Mouse (Mus musculus) thymus, postnatal 36 days (tissue): ENCODE measurements around the gene Fnip2.
"Not testable (repeated sequence)": the region's sequence is repeated elsewhere in the genome, so short reads cannot be mapped to it uniquely, and the experiment has no call there.

Experiments used
- DNase-seq, 2 experiments: peaks; one replicate each; pipeline ENCODE4 v3.0.0; 2022; ENCODE audit warnings: mixed read lengths in 2 of 2

The Fnip2 gene

DNA sequence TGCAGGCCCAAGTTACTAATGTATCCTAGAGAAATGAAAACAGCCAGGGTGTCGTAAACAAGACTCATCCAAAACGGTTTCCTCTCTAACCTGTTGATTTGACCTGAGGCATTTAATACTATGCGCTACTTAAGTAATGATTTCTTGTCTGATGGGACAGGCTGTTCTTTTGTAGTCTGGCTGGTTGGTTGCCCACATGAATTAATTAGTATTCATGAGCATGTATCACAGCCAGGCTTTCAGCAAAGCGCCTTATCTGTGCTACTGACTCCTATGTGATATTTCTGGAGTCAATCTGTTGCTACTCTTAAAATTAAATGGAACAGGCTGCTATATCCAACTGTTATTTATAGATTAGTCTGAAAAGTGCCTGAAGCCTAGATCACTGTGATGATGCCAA lies 92.7 kb downstream of the Fnip2 start:
- no peak for DNase-seq

DNA sequence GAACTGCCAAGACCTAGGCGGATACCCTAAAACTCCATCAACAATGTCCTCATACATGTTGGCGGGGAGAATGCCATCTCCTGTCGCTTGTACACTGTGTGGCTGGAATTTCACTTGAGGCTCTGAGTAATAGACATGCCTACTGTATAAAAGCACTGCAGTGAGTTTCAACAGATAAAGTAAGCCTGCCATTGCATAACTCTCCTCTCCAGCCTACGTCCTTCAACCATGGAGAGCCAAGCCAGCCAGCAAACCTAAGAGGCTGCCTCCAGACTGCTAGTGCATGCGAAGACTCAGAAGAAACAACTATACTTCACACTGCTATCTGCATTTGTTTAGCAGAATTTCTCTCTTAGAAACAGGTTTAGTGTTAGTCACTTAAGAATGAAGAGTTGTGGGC lies 95.2 kb downstream of the Fnip2 start:
- DNase-seq: no peak

DNA sequence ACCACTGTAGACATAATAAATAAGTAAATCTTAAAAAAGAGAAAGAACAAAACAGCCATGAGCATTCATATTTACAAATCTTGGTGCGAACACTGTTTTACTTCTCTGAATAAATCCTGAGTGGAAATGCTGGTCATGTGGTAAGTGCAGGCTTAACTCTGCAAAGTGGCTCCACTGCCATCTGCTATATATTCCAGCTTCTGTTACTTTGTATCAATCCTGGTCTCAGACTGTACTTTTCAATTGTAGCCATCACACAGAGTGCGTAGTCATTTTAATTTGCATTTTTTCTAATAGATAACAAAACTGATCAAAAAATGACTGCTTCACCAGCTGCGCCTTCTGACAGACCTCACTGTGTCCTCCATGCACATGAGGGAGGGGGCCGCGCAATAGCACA lies 98.2 kb downstream of the Fnip2 start:
- no peak for DNase-seq

DNA sequence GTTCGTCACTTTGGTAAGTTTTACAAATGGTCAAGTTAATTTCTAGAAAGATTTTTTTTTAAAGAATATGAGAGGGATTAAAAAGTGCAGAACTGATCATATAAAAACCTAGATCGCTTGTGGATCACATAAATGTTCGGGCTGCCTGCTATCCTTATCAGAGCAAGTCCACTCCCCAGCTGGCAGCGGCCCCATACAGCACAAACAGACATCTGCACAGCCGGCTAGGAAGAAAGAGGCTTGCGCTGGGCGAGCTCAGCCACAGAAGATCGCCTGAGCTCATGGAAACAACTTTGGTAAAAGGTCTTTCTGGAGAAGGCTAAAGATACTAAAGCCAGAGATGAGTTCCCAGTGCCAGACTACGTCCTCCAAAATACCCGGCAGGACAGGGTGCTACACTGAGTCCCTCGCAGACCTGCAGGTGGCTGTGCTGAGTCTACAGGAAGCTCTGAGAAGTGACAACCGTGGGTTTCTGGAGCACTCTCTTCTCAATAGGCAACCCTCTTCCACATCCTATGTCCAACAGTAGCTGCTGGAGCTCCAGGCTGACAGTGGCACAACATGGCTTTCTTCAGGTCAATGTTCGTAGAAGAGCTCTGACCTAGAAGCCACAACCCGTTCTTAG lies 108.8 kb downstream of the Fnip2 start:
- DNase-seq: no peak

DNA sequence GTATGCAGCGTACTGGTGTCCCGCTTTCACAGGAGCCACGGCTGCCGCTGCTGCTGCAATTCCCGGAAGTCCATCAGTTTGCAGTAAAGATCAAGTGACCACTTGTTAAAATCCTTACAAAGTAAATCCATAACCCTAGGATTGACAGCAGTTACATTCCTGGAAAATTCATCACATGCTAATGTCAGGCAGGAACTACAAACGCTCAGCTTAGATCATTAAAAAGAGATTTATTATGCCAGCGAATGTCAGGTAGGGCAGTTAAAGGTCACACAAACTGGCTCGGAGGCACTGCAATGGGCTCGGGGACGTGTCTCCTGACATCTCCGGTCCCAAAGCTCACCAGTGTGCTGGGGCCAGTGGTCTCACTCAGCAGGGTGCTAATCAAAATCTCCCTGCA lies 111.8 kb downstream of the Fnip2 start:
- DNase-seq: no peak

DNA sequence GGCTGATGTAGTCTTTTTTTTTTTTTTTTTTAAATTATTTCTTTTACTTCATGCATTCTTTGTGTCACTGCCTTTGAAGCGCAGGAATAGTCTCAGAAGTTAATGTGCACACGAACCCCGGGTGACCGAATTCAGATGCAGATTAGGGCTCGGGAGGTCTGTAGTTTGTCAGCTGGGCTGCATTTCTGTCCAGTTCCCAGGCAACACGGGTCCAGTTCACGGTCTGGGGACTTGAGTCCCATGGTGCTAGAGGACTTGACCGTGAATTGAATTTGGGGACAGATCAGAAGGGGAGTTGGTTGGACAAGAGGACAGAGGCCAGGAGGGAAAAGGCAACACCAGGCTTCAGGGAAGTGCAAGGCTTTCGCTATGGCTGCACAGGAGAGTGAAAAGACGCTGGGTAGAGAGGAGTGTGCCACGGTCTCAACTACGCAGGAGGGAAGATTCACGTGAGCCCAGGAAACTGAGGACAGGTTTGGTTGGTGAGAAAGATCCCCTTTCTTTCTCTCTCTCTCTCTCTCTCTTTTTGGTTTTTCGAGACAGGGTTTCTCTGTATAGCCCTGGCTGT lies 114.8 kb downstream of the Fnip2 start:
- no peak for DNase-seq

DNA sequence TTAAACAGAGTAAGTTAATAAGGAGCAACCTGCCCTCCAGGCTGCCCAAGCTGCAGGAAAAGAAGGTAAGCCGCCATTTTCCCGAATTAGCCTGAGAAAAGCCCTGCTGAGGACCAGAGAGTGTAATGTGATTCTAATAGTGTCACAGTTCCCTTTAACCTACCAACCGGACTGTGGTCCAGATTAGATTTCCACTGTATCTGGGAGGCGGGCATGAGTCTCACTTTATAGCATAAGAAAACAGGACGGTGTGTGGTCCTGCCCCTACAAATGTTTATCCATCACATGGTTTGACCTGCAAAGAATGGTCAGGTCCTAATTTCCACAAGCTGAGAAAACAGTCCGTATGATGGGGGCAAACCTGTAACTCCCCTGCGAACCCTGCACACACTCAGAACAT lies 118.2 kb downstream of the Fnip2 start:
- DNase-seq: no peak

DNA sequence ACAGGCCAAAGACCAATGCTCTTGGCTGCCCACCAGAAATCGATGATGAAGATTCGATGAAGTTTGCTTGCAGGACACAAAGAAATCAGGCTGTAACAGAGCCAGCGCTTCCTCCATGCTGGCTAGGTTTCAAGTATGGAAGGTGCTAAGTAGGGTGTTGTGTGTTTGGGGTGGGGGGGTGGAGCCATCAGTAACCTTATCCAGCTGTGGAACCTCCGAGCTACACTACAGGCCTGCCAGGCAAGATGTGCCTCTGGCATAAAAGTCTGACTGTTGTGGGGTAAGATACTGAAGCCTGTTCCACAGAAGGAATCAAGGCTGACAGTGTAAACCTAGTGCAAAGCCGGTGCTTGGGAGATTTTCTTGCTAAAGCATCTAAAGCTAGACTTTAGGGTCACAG lies 119.2 kb downstream of the Fnip2 start:
- no peak for DNase-seq

DNA sequence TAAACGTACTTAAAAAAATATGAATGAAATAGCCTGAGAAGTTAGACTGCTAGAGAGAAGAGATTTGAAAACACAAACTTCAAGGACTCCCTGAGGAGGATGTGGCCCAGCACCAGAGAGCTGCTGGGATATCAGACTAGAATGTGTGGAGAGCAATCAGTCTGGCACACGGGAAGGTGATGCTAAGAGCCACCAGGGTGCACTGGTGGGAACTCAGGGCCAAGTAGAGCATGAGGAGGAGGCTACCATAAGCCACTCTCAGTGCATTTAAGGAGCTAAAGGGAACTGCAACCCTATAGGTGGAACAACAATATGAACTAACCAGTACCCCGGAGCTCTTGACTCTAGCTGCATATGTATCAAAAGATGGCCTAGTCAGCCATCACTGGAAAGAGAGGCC lies 120.9 kb downstream of the Fnip2 start:
- DNase-seq: not testable (repeated sequence)

DNA sequence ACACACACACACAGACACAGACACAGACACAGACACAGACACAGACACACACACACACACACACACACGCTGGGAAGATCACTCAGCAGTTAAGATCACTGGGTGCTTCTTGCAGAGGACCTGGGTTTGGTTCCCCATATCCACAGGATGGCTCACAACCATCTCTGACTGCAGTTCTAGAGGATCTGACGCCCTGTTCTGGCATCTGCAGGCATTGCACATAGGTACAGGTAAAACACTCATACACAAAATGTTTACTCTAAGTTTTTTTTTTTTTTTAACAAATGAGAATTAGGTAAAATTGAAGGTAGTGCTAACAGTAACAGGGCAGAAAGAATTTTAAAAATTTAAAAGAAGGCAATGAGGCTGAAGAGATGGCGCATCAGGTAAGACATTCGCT lies 121.5 kb downstream of the Fnip2 start:
- DNase-seq: no peak

DNA sequence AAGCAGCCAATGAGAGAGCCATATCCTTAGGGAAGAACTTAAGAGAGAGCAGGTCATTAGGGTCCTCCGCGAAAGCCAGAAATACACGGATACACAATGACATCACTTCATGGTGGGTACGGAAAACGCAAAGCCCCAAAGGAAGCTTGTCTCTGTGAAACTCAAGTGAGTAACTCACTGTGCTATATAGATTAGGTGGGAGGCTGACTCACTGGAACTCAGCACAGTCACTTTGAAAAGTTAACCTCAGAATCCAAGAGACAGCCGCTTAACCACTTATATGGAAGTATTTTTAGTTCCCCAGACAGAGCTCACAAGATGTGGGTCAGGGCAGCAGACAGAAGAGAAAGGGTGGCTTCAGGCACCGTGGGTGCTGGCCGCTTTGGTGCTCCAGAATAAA lies 122.6 kb downstream of the Fnip2 start:
- no peak for DNase-seq

DNA sequence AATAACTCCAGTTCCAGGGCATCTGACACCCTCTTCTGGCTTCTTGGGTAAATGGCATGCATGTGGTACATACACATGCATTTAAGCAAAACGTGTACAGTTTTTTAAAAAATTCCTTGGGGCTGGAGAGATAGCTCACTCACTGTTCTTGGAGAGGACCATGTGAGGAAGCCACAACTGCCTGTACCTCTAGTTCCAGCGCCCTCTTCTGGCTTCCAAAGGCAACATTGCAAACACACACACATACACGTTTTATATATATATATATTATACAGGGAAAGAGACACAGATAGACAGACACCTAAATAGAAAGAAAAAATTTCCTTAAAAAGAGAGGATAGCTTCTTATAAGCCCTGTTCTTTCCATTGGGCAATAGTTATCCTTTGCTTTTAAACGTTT lies 123.7 kb downstream of the Fnip2 start:
- no peak for DNase-seq

DNA sequence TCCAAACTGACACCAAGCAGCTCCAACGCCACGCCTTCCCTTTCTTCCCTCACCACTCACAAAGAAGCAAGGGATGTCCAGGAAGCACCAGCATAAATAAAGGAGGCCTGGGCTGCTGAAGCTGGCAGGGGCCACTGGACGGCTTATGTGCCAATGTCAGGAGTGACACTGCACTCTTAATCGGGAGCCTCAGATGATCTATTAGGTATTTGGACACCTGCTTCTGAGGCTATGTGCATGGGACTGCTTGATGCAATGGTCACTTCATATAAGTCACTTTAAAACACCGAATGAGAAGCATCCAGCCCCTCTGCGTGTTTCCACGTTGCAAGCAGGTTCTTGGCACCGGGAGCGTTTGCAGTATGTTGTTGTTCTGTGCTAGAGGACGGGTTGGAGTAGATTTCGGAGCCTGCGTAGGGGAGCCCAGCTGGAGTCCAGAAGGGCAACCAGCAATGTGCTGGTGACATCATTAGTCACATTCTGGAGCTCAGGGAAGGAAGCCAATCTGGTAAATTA lies 126.6 kb downstream of the Fnip2 start:
- DNase-seq: no peak

DNA sequence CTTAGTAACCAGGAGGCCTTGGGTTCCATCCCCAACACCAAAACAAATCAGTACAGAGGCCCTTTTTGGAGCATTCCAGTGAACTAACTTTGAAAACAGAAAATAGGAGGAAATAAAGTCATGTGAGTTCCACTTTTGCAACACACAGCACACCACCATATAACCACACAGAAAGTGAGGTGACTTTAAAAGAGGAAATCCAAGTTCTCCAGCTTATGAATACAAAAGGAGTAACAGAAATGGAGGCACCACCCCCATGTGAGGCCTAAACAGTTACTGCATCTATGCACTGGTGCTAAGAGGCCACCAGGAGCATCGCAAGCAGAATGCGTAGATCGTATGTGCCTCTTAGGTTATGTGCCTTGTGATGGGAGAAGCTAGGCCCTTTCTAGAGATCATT lies 129.3 kb downstream of the Fnip2 start:
- no peak for DNase-seq

DNA sequence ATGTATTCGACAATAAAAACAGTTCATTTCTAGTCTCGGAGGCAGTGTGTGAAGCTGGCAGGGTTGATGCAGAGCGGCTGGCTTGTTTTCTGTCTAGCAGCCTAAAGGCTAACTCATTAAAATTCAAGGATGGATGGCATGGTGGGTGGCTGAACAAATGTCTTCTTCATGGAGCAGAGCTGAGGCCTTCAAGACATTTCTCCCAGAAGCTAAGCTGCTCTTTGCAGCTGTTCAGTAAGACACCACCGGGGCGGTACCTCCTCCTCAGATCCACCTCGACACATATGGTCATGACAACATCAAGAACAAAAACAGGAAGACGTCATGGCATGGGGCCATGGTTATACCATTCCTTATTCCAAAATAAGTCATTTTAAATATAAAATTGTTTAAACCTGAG lies 131.4 kb downstream of the Fnip2 start:
- DNase-seq: no peak

DNA sequence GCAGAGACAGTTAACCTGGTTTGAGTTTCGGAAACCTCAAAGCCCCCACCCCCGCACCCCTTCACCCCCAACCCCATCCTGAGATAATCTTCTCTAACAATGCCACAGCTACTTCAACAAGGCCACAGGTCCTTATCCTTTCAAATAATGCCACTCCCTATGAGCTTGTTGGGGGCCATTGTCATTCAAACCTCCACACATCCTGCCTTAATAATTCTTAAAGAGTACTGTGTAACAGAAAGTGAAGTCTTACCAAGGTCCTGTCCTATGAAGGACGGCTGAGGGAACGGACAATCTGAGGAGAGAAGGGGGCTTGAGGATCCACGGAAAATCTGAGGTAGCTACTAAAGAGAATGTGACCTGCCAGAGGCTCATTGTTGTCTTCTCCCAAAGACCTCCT lies 132.6 kb downstream of the Fnip2 start:
- no peak for DNase-seq

DNA sequence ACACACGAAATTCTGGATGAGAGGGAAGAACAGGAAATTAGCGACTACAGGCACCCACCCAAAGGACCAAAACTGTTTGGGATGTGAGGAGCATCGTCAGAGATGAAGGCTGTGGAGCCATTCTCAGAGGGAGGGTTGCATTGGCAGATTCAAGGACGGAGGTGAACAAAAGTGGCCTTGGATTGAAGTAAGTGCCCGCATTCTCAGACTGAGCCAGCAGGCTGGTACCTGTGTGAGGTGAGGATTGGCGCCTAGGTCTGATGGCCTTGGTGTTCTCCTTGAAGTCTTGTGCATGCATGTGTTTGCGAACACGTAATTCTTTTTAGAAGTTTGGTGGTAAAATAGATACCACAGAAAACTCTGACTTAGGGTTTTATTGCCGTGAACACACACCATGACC lies 133.2 kb downstream of the Fnip2 start:
- no peak for DNase-seq

DNA sequence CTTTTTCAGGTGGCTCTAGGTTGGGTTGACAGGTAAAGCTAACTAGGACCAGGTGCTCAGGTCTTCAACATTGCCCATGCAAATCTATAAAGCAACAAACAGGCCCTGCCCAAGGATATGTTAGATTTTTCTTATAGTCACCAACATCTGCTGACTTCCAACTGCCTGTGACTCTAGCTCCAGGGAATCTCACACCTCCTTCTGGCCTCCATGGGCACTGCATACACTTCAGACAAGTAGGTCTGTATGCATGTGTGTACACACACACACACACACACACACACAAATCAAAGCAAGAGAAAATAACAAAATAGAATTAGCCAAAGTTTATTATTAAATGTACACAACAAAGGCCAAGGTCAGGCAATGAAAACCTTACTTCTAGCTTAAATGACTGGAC lies 134.0 kb downstream of the Fnip2 start:
- DNase-seq: no peak

DNA sequence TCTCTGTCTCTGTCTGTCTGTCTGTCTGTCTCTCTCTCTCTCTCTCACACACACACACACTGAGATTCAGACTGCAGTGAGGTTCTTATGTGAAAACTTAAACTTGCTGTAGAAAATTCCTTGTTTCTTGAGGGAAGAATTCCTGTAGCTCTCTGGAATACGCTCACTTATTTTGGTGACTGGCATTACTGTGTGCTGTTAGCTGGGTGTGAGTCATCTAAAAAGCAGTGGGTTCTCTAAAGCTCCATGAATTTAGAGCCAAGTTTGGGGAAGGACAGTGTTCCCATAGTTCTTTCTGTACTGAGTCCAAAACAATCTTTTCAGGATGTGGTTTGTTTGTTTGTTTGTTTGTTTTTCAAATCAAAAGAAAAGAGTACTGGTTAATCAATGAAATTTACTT lies 142.2 kb downstream of the Fnip2 start:
- no peak for DNase-seq

DNA sequence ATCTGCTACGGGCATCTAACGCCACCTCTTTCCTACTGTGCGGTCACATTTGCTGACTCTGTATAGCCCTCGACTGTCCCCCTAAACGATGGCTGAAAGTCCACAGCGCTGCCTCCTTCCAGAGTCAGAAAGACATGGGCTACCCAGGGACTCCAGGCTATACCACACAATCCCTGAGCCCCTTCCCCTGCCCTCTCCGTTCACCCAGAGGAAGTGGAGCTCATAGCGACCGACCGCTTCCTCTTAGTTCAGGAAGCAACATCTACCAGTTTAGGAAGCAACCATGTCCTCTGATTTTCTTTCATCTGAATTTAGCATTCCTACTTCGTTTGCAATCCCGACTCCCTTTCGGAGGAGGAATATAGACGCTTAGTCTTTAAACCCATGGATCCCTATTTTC lies 148.7 kb downstream of the Fnip2 start:
- no peak for DNase-seq

DNA sequence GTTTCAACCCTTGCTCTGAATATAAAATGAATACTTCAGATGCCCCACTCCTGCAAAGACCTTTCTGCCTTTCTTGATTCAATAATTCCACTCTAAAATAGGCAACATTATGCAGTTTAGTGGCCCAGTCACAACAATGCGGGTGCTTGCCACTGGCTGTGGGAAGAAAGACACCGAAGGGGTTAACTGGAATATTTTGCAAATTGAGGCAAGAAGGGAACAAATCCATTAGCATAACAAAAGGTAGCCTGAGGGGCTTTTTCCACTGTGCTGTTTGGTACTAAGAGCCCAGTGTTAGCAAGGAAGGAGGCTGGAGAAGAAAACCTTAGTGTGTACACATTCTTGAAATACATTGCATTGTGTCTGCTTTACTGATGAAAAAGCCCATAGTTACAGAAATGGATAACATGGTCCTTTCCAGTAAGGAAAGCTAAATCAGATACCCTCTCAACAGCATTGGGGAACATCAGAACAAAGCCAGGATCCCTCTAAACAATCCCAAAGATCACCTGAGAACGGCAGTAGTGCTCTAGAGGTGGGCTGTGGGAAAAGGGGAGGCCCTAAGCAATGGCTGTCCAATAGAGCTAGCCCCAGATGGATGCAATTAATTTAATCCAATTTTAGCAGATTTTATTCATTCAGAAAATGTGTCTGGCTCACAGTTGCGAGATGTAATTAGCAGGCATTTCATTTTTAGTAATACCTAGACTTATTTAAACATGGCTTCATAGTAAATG lies 150.5 kb downstream of the Fnip2 start:
- no peak for DNase-seq

DNA sequence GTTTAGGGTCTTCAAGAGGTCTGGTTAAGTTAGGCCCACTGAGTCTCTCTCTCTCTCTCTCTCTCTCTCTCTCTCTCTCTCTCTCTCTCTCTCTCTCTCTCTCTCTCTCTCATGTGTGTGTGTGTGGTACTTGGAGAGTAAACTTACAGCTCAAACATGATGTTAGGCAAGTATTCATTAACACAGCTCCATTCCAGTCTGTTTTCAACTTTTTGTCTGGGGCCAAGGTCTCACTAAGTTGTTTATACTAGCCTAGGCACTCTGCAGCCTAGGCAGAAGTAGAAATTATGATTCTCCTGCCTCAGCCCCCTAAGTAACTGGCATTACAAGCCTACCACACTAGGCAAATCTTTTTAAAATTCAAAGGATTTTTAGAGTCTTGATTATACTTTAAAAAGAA lies 151.7 kb downstream of the Fnip2 start:
- no peak for DNase-seq

DNA sequence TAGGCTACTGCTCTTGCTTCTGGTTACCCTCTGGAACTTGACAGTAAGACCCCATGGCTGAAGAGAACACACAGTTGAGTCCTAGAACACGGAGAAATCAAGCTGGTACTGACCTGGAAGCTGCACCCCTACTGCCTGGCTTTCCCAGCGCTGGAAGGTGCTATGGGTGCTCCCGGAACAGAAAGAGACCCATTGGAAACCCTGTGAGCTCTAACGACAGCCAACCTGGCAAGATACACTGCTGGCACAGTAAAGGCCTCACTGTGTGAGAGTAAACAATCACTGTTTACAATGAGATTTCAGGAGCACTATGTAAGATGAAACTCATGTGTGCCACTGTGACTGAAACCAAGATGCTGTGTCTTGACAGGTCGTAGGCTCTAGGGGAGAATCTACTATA lies 152.5 kb downstream of the Fnip2 start:
- DNase-seq: no peak

DNA sequence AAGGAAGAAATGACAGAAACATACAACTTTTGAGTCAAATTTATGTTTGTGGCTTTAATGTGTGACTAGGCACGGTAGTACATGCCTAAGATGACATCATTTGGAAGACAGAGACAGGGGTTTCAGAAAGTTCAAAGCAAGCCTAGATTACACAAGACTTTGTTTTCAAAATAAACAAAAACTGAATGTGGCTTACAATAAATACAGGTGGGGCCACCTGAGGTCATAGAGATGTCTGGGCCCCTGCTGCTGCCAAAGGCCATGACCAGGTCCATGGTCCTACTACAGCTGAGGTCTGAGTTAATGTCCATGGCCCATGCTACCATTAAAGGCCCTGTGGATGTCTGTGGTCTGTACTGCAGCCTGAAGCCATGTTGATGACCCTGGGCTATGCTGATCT lies 154.1 kb downstream of the Fnip2 start:
- no peak for DNase-seq

DNA sequence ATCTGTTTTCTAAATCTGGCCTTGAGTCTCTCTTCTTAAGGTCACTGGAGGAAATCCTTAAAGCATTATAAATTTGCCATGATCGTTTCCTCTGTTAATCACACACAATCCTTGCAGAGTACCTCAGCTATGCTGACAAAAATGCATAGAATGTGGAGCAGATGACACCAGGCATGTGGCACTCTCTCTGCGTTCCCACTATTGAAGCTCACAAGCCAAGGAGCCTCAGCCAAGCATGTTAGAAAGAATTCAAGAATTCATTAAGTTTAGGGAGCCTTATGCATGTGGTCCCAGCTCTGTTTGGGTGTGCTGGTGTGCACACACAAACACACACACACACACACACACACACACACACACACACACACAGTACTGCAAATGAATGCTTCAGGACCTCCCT lies 155.9 kb downstream of the Fnip2 start:
- DNase-seq: no peak
